Mouse (Mus musculus) thymus, adult 2 months (tissue): ENCODE results near the gene Fgfr2. TPM values are rescaled to one million over a fixed set of nuclear protein-coding genes. Genes with fewer than 3 reads are reported as not detected.

Experiments used
- DNase-seq: peaks from one replicate; pipeline ENCODE4 v3.0.0; 2021
- H3K27ac ChIP-seq: fragments of 200-500 bp; 2 replicates; pipeline ENCODE4 v1.5.1; 2012; ENCODE audit warnings: low read length, control low read depth; ENCODE audit not compliant: control insufficient read depth, insufficient read depth
- H3K27me3 ChIP-seq: fragments of 200-500 bp; 2 replicates; pipeline ENCODE4 v1.6.1; 2012; ENCODE audit warnings: mild to moderate bottlenecking, low read length, moderate library complexity, mixed read lengths; ENCODE audit not compliant: control insufficient read depth, insufficient read depth
- H3K36me3 ChIP-seq: fragments of 200-500 bp; 2 replicates; pipeline ENCODE4 v1.6.1; 2012; ENCODE audit warnings: mild to moderate bottlenecking, low read length, moderate library complexity; ENCODE audit not compliant: control insufficient read depth, insufficient read depth
- H3K4me1 ChIP-seq: fragments of 200-500 bp; replicated peaks from 2 replicates; pipeline ENCODE4 v1.6.1; 2012; ENCODE audit warnings: low read length; ENCODE audit not compliant: control insufficient read depth, insufficient read depth
- H3K4me3 ChIP-seq: fragments of 200-500 bp; 2 replicates; pipeline ENCODE4 v1.5.1; 2012; ENCODE audit warnings: mild to moderate bottlenecking, low read length, control low read depth, moderate library complexity; ENCODE audit not compliant: control insufficient read depth, insufficient read depth
- CTCF ChIP-seq: fragments of 200-500 bp; IDR thresholded peaks from 2 replicates; pipeline ENCODE4 v1.5.1; 2012; ENCODE audit warnings: mild to moderate bottlenecking, control low read depth, low read length, moderate library complexity, borderline replicate concordance; ENCODE audit not compliant: control insufficient read depth, poor library complexity, insufficient read depth; ENCODE audit errors: extremely low read depth
- POLR2A ChIP-seq: fragments of 200-500 bp; IDR thresholded peaks from 2 replicates; pipeline ENCODE4 v1.6.1; 2012; ENCODE audit warnings: mild to moderate bottlenecking, low read length, control low read depth, moderate library complexity; ENCODE audit not compliant: control insufficient read depth, poor library complexity, insufficient read depth; ENCODE audit errors: extremely low read depth
- WGBS: fragments of 180-500 bp; shearing (Covaris S2); methylation state at CpG from one replicate; pipeline ENCODE4 v1.1.7; 2018; 5-methylcytosine and 5-hydroxymethylcytosine counted together
- polyA plus RNA-seq: library from polyadenylated mRNA; depleted of rRNA; stranded (reverse); fragments of >200 nt; gene quantifications from 2 replicates; pipeline ENCODE4 v1.2.3, GENCODE M21; 2012

Fgfr2 gene
- polyA plus RNA-seq, 1 experiment: 12.1 TPM

GRCm38 (mm10) chr7:130940733-130941132 lies 2182.4 kb downstream of the Fgfr2 start:
- no peak overlapping the region for H3K27ac ChIP-seq

GRCm38 (mm10) chr7:130938896-130939295 lies 2184.3 kb downstream of the Fgfr2 start:
- peaks cover 10% of the 10 kb centered on the region; the same call in 1 of the 2 replicates for H3K27me3 ChIP-seq
- WGBS: 96% methylated on average over 8 of the region's 8 CpGs
- TF ChIP-seq POLR2A (no peak), CTCF (no peak)
- DNase-seq: no peak
- no peaks in the 10 kb centered on the region for H3K4me1 ChIP-seq
- H3K4me3 ChIP-seq: no peak overlapping the region
- H3K27ac ChIP-seq: no peak overlapping the region
- H3K36me3 ChIP-seq: no peaks in the 10 kb centered on the region

More at GRCm38 (mm10) chr7:130940733-130941132, 2182.4 kb downstream of the Fgfr2 start:
- no peaks in the 10 kb centered on the region for H3K4me1 ChIP-seq
- TF ChIP-seq POLR2A: no peak
- no peak for TF ChIP-seq CTCF
- peaks cover 9% of the 10 kb centered on the region; the same call in 1 of the 2 replicates for H3K27me3 ChIP-seq
- no peak overlapping the region for H3K4me3 ChIP-seq
- H3K36me3 ChIP-seq: no peaks in the 10 kb centered on the region
- 90% methylated on average over 8 of the region's 8 CpGs for WGBS
- DNase-seq: no peak

- no peaks in the 10 kb centered on the region for H3K36me3 ChIP-seq
- TF ChIP-seq POLR2A: no peak
- no peak for TF ChIP-seq CTCF
- no peak for DNase-seq
- no peak overlapping the region for H3K27ac ChIP-seq
- H3K27me3 ChIP-seq: peaks cover 10% of the 10 kb centered on the region; the same call in 1 of the 2 replicates
- 47% methylated on average over 4 of the region's 4 CpGs for WGBS
- no peak overlapping the region for H3K4me3 ChIP-seq
- no peaks in the 10 kb centered on the region for H3K4me1 ChIP-seq
Observed at GRCm38 (mm10) chr7:130938005-130938404, 2185.1 kb downstream of the Fgfr2 start.

- WGBS: 46% methylated on average over 12 of the region's 12 CpGs
- Histone ChIP-seq H3K4me1 (no peaks in the 10 kb centered on the region), H3K36me3 (no peaks in the 10 kb centered on the region), H3K27me3 (peaks cover 10% of the 10 kb centered on the region; the same call in 1 of the 2 replicates), H3K4me3 (no peak overlapping the region), H3K27ac (no peak overlapping the region)
- DNase-seq: no peak
- TF ChIP-seq POLR2A: no peak
- no peak for TF ChIP-seq CTCF
Observed at GRCm38 (mm10) chr7:130937266-130937841, 2185.8 kb downstream of the Fgfr2 start.

DNA sequence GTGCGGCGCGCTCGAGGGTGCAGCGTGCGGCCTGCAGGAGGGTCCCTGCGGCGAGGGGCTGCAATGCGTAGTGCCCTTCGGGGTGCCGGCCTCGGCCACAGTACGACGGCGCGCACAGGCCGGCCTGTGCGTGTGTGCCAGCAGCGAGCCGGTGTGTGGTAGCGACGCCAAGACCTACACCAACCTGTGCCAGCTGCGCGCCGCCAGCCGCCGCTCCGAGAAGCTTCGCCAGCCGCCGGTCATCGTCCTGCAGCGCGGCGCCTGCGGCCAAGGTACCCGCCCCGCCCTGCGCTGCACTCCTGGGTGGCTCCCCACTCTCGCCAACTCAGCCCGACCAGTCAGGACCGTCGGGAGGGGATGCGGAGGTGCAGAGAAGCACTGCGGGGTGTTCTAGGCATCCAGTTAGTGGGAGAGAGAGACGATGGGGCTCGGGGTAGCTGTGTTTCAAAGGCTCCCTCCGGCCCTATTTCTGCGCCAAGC lies 2186.6 kb downstream of the Fgfr2 start:
- H3K27ac ChIP-seq: no peak overlapping the region
- DNase-seq: no peak
- peaks cover 10% of the 10 kb centered on the region; the same call in 1 of the 2 replicates for H3K27me3 ChIP-seq

DNA sequence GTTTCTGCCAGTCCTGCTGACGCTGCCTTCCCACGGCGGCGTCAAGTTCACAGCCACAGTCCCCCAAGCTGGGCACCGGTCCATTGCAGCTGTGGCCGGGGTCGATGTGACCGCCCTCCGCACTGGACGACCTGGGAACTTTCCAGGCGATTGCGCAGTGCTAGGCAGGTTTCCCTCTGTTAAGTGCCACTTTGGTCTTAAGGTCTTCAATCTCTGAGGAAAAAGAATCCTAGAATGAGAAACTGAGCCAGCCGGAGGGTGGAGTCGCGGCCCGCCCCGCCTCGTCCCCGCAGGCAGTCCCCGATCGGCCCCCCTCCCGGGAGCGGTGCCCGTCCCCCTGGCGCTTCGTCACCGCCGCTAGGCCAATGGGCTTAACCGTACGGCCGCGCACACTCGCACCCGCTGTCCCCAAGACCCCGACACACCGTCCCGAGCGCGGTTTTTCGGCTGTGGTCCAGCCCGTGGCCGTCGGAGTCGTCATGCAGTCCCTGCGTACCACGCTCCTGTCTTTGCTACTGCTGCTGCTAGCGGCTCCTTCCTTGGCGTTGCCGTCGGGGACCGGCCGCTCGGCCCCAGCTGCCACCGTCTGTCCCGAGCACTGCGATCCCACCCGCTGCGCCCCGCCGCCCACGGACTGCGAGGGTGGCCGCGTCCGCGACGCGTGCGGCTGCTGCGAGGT lies 2187.2 kb downstream of the Fgfr2 start, which contains the start of gene Htra1:
Gene Htra1, plus strand, starts transcription at position 319 of the 679 bp plus-strand sequence.
- H3K4me3 ChIP-seq: peak within 1 kb of the TSS; percentile 28
- H3K27me3 ChIP-seq: peaks cover 10% of the 10 kb centered on the region; the same call in 1 of the 2 replicates
- 2% methylated on average over 70 of the region's 70 CpGs for WGBS
- H3K27ac ChIP-seq: no peak within 1 kb of the TSS
- TF ChIP-seq POLR2A (no peak), CTCF (no peak)
- peak; percentile 14 for DNase-seq
- no peaks in the 10 kb centered on the region for H3K4me1 ChIP-seq
- H3K36me3 ChIP-seq: no peaks in the 10 kb centered on the region

More for the DNA sequence above, 2186.6 kb downstream of the Fgfr2 start:
- Histone ChIP-seq H3K4me1 (no peaks in the 10 kb centered on the region), H3K4me3 (peak overlapping the region; percentile 28), H3K36me3 (no peaks in the 10 kb centered on the region)
- no peak for TF ChIP-seq POLR2A
- no peak for TF ChIP-seq CTCF
- WGBS: 3% methylated on average over 49 of the region's 49 CpGs

GRCm38 (mm10) chr7:130935421-130935792 lies 2187.7 kb downstream of the Fgfr2 start:
- H3K27ac ChIP-seq: no peak overlapping the region
- TF ChIP-seq CTCF (no peak), POLR2A (no peak)
- no peaks in the 10 kb centered on the region for H3K36me3 ChIP-seq
- no peak overlapping the region for H3K4me3 ChIP-seq
- DNase-seq: no peak
- H3K4me1 ChIP-seq: no peaks in the 10 kb centered on the region
- WGBS: 12% methylated on average over 16 of the region's 16 CpGs
- H3K27me3 ChIP-seq: peaks cover 10% of the 10 kb centered on the region; the same call in 1 of the 2 replicates
